In the genomic region with DNA sequence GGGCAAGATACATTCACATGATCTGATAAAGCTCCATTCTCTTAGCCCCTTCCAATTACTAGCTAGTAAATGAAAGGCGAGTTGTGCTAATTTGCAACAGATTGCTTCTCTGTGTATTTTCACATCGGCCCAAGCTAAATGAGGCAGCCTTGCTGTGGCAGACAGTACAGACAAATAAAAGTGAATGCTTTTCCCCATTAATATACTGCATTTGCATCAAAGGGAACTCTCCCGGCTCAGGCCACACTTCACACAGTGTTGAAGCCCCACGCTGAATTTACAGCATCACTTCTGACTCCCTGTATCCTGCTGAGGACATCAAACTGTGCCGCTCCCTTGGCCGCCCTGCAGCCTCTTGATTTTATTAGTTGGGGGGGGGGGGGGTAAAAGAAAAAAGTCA, we compare ENCODE assay signal across 18 mouse cellular contexts.
DNase-seq lines count a peak whose midpoint lies in the region; ATAC-seq and TF ChIP-seq lines count a peak whose summit lies in the region.
"Had no signal": no experiment of that assay in that cellular context is flagged by ENCODE, and none has a peak within 500 bp of the region (broad histone marks: within the 10 kb centered on the region; RNA-seq: fewer than 3 reads in every experiment).

No protein-coding gene starts in this region.

- TF ChIP-seq CTCF in hindbrain, postnatal 0 days (IDR thresholded peaks at IDR 0.05; ENCODE audit: low read depth) = no peak
- no peak for TF ChIP-seq CTCF in left cerebral cortex, adult 2 months (IDR thresholded peaks at IDR 0.05)

- H3K27me3 ChIP-seq in hindbrain, embryonic 15.5 days = no peaks in the 10 kb centered on the region
- no peaks in the 10 kb centered on the region for H3K27me3 ChIP-seq in hindbrain, postnatal 0 days (ENCODE audit: insufficient read depth, low read length)
- no peaks in the 10 kb centered on the region for H3K27me3 ChIP-seq in neural tube, embryonic 12.5 days (replicated peaks)
- peaks cover 3% of the 10 kb centered on the region; the same call in 1 of the 2 replicates for H3K27me3 ChIP-seq in limb, embryonic 12.5 days

- 30% methylated on average over 6 of the region's 6 CpGs for WGBS in hindbrain, embryonic 15.5 days
- WGBS in hindbrain, postnatal 0 days = 36% methylated on average over 6 of the region's 6 CpGs
- 14% methylated on average over 6 of the region's 6 CpGs for WGBS in neural tube, embryonic 12.5 days
- WGBS in limb, embryonic 12.5 days = 12% methylated on average over 6 of the region's 6 CpGs

- H3K4me3 ChIP-seq in hindbrain, embryonic 15.5 days = no peak overlapping the region
- no peak overlapping the region for H3K4me3 ChIP-seq in hindbrain, postnatal 0 days (ENCODE audit: low read length)
- H3K4me3 ChIP-seq in neural tube, embryonic 12.5 days = no peak overlapping the region
- no peak overlapping the region for H3K4me3 ChIP-seq in limb, embryonic 12.5 days (replicated peaks)
- no peak overlapping the region for H3K4me3 ChIP-seq in left cerebral cortex, adult 2 months

- no peaks in the 10 kb centered on the region for H3K36me3 ChIP-seq in hindbrain, embryonic 15.5 days
- H3K36me3 ChIP-seq in hindbrain, postnatal 0 days (ENCODE audit: insufficient read depth, low read length) = no peaks in the 10 kb centered on the region
- H3K36me3 ChIP-seq in neural tube, embryonic 12.5 days = no peaks in the 10 kb centered on the region
- no peaks in the 10 kb centered on the region for H3K36me3 ChIP-seq in limb, embryonic 12.5 days

- no peak overlapping the region for H3K4me2 ChIP-seq in hindbrain, embryonic 15.5 days
- H3K4me2 ChIP-seq in hindbrain, postnatal 0 days (ENCODE audit: low read depth, low read length) = no peak overlapping the region
- H3K4me2 ChIP-seq in neural tube, embryonic 12.5 days (replicated peaks) = no peak overlapping the region
- H3K4me2 ChIP-seq in limb, embryonic 12.5 days = no peak overlapping the region

- no peak for DNase-seq in hindbrain, postnatal 0 days (ENCODE audit: low spot score)
- DNase-seq in neural tube, embryonic 10.5 days (ENCODE audit: extremely low spot score, low spot score) = no peak
- no peak for DNase-seq in right cerebral cortex, postnatal 10 days (ENCODE audit: low spot score in 2 of 2)
- no peak for DNase-seq in left cerebral cortex, adult 2 months (ENCODE audit: extremely low spot score in 1 of 2, low spot score in 2 of 2)
- DNase-seq: cerebellum, postnatal 36 days; gastrocnemius, postnatal 10 days; heart, postnatal 10 days; kidney, postnatal 25 days; layer of hippocampus, postnatal 36 days; left cerebral cortex, postnatal 4 days; lung, adult 2 months; right cerebral cortex, postnatal 25 days; thymus, postnatal 4 days had no signal

- H3K9me3 ChIP-seq in hindbrain, embryonic 15.5 days = no peaks in the 10 kb centered on the region
- H3K9me3 ChIP-seq in hindbrain, postnatal 0 days (ENCODE audit: low read length) = no peaks in the 10 kb centered on the region
- no peaks in the 10 kb centered on the region for H3K9me3 ChIP-seq in neural tube, embryonic 12.5 days
- no peaks in the 10 kb centered on the region for H3K9me3 ChIP-seq in limb, embryonic 12.5 days

- no peaks in the 10 kb centered on the region for H3K4me1 ChIP-seq in hindbrain, embryonic 15.5 days (replicated peaks)
- H3K4me1 ChIP-seq in hindbrain, postnatal 0 days (ENCODE audit: insufficient read depth, low read length) = no peaks in the 10 kb centered on the region
- H3K4me1 ChIP-seq in neural tube, embryonic 12.5 days = peaks cover 10% of the 10 kb centered on the region; the same call in 1 of the 2 replicates
- H3K4me1 ChIP-seq in limb, embryonic 12.5 days (replicated peaks) = peaks cover 32% of the 10 kb centered on the region

- H3K27ac ChIP-seq in hindbrain, embryonic 15.5 days (replicated peaks) = no peak overlapping the region
- H3K27ac ChIP-seq in hindbrain, postnatal 0 days = no peak overlapping the region
- no peak overlapping the region for H3K27ac ChIP-seq in neural tube, embryonic 12.5 days
- no peak overlapping the region for H3K27ac ChIP-seq in limb, embryonic 12.5 days
- H3K27ac ChIP-seq in left cerebral cortex, adult 2 months = no peak overlapping the region
- H3K27ac ChIP-seq: macrophage had no signal

- ATAC-seq in hindbrain, embryonic 15.5 days (ENCODE audit: low FRiP score, low read depth) = peak; percentile 43; the same call in 1 of the 2 replicates
- ATAC-seq in hindbrain, postnatal 0 days = no peak
- 0 out of 2 replicates have a peak, but pooled peaks have one; percentile 27 for ATAC-seq in neural tube, embryonic 12.5 days (ENCODE audit: low FRiP score, low read depth)
- ATAC-seq in limb, embryonic 12.5 days (ENCODE audit: insufficient number of reproducible peaks, insufficient read depth, low FRiP score, low TSS enrichment, low read depth) = peak; percentile 50; the same call in 1 of the 2 replicates
- ATAC-seq: inflammation-experienced regulatory T-cells, adult 6 months had no signal

- intact Hi-C loops in left cerebral cortex, adult 2 months (cut with DNase I) = no loop called here

- H3K9ac ChIP-seq in hindbrain, embryonic 15.5 days = no peak overlapping the region
- no peak overlapping the region for H3K9ac ChIP-seq in hindbrain, postnatal 0 days (replicated peaks; ENCODE audit: low read length)
- no peak overlapping the region for H3K9ac ChIP-seq in neural tube, embryonic 12.5 days
- no peak overlapping the region for H3K9ac ChIP-seq in limb, embryonic 12.5 days (replicated peaks)
